Mouse (Mus musculus): Measurements from ENCODE around the gene Osbpl10. TPM values are rescaled to one million over a fixed set of nuclear protein-coding genes. Genes with fewer than 3 reads are reported as not detected.
A peak's percentile ranks its signal among the peaks of the same experiment; 100 is the strongest.

Osbpl10 gene
- total RNA-seq, 2 experiments from 2014 or later = 2.2 to 2.7 TPM

GRCm38 (mm10) chr9:115205491-115205890 lies 227.1 kb downstream of the Osbpl10 start:
- intact Hi-C loops (cut with DNase I) = no loop called here
- DNase-seq = no peak

- no peak for DNase-seq
- intact Hi-C loops (cut with DNase I) = no loop called here
These were observed 227.8 kb downstream of the Osbpl10 start for GRCm38 (mm10) chr9:115206219-115206618.

- intact Hi-C loops (cut with DNase I) = no loop called here
- DNase-seq = no peak
These were observed 231.4 kb downstream of the Osbpl10 start for GRCm38 (mm10) chr9:115209737-115210136.

DNA sequence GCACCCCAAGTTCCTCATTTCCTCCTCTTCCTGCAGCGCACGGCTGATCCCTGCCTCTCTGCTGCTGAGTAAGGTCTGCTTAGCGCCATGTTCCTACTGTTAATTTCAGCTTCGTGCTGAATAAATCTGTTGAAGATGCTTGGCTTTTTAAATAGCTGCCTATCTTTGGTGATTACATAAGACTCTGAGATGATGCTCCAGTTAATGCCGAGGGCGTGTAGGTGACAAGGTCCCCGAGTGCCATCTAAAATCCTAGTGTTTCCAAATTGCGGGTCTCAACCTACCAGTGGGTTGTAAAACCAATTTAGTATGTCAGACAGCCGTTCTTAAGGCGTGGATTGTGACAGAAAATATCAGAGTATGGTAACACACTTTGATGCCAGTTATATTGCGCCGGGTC lies 232.2 kb downstream of the Osbpl10 start:
- intact Hi-C loops (cut with DNase I) = no loop called here
- no peak for DNase-seq

DNA sequence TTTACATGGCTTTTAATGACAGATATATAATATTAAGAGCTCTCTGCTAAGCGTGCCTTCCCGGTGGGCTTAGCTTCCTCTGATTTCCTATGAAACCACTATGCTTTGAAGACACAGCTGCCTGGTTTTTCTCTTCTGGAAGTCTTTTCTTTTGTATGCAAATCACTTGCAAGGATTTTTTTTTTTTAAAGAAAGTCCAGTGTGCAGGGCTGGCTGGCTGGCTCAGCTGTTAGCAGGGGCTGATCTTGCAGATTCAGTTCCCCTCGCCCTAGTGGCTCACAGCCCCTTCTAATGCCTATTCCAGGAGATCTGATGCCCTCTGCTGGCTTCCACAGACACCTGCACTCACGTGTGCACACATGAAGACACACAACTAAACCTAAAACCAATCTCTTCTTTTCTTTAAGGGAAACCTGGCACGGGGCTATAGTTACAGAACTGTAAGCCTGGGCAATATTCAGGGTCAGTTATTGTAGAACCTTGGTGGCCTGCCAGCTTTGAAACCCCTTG lies 235.4 kb downstream of the Osbpl10 start:
- DNase-seq = no peak
- intact Hi-C loops (cut with DNase I) = no loop called here

GRCm38 (mm10) chr9:115214572-115215571 lies 236.5 kb downstream of the Osbpl10 start:
- no peak for DNase-seq
- intact Hi-C loops (cut with DNase I) = no loop called here

- intact Hi-C loops (cut with DNase I) = no loop called here
- no peak for DNase-seq
These were observed 237.7 kb downstream of the Osbpl10 start for GRCm38 (mm10) chr9:115215830-115216701.

DNA sequence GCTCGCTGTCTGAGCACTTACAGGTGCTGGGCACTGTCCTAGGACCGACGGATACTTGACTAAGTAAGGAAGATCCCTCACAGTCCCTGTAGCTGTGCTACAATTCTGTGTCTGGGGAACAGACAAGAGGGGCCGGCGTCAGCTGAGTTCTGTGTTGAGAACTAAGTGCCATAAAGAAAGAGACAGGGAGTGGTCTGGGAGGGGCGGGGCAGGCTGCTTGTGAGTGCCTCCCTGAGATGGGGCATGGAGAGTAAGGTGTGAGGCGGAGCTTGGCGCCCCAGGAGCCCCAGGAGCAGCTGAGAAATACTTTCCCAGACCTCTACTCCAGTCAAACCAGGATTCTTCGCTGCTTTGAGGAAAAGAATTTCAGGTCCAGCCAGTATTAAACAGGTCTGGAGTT lies 239.6 kb downstream of the Osbpl10 start:
- DNase-seq = no peak
- intact Hi-C loops (cut with DNase I) = no loop called here

DNA sequence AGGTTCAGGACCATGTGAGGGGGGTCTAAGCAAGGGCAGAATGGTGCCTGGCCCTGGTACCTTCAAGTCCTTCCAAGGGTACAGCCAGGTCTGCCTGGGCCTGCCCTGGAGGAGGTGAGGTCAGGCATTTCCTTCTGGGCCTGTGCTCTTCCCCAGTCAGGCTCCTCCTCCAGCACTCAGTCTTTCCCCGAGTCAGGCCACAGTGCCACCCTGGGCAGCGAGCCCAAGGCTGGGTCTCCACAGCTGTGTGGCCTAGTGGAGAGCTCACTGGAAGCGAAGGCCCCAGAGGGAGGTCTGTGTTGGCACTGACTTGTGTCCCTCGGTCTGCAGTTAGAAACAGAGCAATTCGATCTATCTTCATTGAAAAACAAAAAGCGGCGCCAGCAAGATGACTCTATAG lies 242.1 kb downstream of the Osbpl10 start:
- intact Hi-C loops (cut with DNase I) = no loop called here
- no peak for DNase-seq

DNA sequence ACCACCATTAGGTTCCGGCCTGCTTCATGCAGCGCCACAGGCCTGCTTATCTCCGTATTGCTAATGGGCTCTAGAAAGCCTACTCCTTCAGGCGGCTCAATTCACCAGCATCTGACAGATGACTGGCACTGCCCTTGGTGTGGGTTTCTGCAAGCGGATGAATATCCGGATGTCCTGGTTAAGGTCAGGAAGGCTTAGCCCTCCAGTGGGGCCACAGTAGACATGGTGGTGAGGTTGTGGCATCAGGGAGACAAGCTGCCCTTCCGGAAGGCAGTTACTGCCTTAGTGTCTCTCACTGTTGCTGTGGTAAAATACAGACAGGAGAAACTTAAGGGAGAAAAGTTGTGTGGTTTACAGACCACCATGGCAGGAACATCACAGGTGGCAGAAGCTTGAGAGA lies 242.9 kb downstream of the Osbpl10 start:
- intact Hi-C loops (cut with DNase I) = no loop called here
- DNase-seq = no peak

- no peak for DNase-seq
- intact Hi-C loops (cut with DNase I) = no loop called here
These were observed 246.5 kb downstream of the Osbpl10 start for GRCm38 (mm10) chr9:115224744-115225354.

- intact Hi-C loops (cut with DNase I) = no loop called here
- no peak for DNase-seq
These were observed 250.8 kb downstream of the Osbpl10 start for GRCm38 (mm10) chr9:115229145-115229544.

GRCm38 (mm10) chr9:115229676-115230075 lies 251.3 kb downstream of the Osbpl10 start:
- intact Hi-C loops (cut with DNase I) = no loop called here
- DNase-seq = no peak

DNA sequence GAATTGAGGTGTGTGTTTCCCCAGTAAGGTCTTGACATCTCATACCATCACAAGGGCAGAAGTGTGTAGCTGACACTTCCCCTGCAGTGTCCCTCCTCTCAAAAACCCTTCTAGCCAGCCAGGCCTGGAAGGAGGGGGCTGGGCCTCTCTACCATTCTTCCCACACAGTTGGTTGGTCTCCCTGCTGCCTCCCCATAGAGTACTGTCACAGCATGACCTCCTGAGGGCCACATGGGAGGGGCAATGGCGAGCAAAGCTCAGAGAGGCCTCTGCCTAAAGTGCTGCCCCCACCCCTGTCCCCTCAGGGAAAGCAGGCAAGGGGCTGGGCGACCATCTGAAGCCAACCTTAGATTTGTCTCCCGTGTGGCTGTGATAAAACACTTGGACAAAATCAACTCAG lies 251.8 kb downstream of the Osbpl10 start:
- intact Hi-C loops (cut with DNase I) = no loop called here
- DNase-seq = no peak

DNA sequence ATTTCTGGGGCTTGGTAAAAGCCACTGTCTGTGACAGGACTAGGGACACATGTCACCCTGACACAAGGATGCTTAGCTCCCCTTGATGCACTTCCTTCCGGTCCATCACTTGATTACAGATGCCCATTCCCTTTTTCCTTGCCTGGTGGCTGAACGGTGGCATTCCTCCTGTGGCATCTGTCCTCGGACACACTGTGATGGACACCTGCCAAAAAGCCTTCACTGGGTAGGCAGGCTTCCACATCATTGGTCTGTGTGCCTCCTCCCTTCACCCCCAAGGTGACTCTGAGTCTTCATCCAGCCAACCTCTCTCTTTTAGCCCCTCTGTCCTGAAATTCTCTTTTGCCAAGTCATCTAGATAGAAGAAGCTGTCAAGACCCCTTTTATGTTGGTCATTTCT lies 253.1 kb downstream of the Osbpl10 start:
- DNase-seq = no peak
- intact Hi-C loops (cut with DNase I) = no loop called here

- no peak for DNase-seq
- intact Hi-C loops (cut with DNase I) = no loop called here
These were observed 255.4 kb downstream of the Osbpl10 start for GRCm38 (mm10) chr9:115233721-115234120.

DNA sequence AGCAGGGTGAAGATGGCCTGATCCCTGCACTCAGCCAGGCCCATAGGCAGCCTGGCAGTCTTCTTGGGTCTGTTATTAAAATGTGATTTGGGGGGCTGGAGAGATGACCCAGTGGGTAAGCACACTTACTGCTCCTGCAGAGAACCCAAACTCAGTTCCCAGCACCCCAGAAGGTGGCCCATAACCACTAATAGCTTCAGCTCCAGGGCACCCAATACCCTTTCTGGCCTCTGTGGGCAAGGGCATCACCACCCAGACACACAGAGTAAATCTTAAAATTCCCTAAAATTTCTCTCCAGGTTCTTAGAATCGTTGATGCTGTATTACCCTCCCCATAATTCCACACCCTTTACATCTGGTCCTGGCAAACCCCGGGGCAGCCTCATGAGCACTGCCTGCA lies 256.2 kb downstream of the Osbpl10 start:
- intact Hi-C loops (cut with DNase I) = no loop called here
- no peak for DNase-seq

- peak; percentile 22 to 56 for DNase-seq
- intact Hi-C loops (cut with DNase I) = no loop called here
These were observed 258.0 kb downstream of the Osbpl10 start for GRCm38 (mm10) chr9:115236352-115236841.

- no peak for DNase-seq
- intact Hi-C loops (cut with DNase I) = no loop called here
These were observed 259.6 kb downstream of the Osbpl10 start for GRCm38 (mm10) chr9:115237943-115238342.

DNA sequence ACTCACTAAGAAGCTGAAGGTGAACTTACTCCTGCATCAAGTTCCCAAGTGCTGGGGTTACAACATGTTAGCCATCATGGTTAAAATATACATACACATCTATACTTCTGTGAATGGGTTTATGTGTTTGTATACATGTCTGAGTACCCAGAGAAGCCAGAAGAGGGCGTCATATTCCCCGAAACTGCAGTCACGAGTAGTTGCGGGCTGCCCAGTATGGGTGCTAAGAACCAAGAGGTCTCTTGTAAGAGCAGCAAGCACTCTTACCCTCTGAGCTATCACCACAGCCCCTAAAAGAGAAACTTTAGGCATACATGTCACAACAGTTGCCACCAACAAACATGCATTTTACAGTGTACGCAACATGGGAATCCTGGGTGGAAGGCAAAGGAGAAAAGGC lies 261.5 kb downstream of the Osbpl10 start:
- no peak for DNase-seq
- intact Hi-C loops (cut with DNase I) = no loop called here

- intact Hi-C loops (cut with DNase I) = no loop called here
- DNase-seq = no peak
These were observed 265.3 kb downstream of the Osbpl10 start for GRCm38 (mm10) chr9:115243630-115244029.
